Mouse (Mus musculus): ENCODE data around the gene Gm4792.

DNA sequence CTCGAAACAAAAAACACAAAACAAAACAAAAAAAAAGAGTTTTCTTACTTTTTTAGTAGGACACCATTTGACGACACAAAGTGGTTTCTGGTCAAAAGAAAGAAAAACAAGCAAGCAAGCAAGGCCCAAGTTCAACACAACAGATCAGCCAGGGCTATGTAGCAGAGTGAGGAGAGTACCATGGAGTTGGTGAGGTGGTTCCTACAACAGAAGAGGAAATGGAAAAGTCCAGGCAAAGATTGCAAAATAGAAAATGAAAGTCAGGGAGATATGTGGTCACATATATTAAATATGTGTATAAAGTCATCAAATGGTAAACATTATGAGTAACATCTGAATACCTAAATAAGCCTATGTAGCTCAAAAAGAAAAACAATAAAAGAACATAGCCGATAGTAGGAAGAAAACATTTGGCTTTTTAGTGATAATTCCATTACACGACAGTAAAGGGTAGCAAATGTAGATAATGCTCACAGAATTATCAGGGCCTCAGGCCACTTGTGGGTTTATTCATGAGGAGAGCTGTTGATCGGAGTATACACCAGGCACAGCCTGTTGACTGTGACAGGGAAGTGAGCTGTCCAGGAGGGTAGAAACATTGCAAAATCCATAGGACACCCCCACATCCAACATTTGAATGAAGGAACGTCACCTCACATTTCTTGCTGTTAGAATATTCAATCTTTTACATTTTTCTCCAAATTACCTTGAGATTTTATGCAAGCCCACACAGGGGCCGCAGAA, 47.2 kb upstream of the Gm4792 start:
- TF ChIP-seq CTCF (IDR thresholded peaks at IDR 0.05; ENCODE audit: control insufficient read depth, insufficient read depth, low read length) = no peak
- TF ChIP-seq POLR2A (IDR thresholded peaks at IDR 0.05; ENCODE audit: borderline replicate concordance, control insufficient read depth, low read depth, low read length) = no peak
